24 mouse cellular contexts compared by ENCODE assay signal in the genomic region with DNA sequence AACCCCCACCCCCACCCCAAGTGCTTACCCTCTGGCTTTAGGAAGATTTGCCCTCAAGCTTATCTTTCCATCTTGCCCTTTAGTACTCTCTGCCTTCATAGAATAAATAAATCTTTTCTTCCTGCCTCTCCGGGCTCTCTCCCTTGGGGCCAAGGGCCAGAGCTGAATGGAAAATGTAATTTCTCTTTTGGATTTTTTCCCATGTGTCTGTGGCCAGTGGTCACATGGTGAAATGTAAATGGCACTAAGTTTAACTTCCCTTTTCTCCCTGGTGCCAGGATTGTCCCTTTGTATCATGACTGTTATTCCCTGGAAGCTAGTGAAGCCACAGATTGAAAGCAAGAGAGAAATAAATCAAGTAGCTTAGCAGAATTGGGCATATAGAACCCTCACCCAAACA.
A peak's percentile ranks its signal among the peaks of the same experiment; 100 is the strongest.
DNase-seq lines count a peak whose midpoint lies in the region; ATAC-seq and TF ChIP-seq lines count a peak whose summit lies in the region.
"Had no signal": no experiment of that assay in that cellular context is flagged by ENCODE, and none has a peak within 500 bp of the region (broad histone marks: within the 10 kb centered on the region; RNA-seq: fewer than 3 reads in every experiment).

No protein-coding gene starts in this region.

- peak; percentile 43; the same call in 1 of the 2 replicates for TF ChIP-seq EP300 in lung, postnatal 0 days (IDR thresholded peaks at IDR 0.05)

- TF ChIP-seq CTCF in lung, postnatal 0 days (IDR thresholded peaks at IDR 0.05), result no peak

- no peaks in the 10 kb centered on the region for H3K36me3 ChIP-seq in lung, postnatal 0 days (ENCODE audit: insufficient read depth, low read length)
- H3K36me3 ChIP-seq in embryonic facial prominence, embryonic 10.5 days (replicated peaks), result peaks cover 81% of the 10 kb centered on the region
- H3K36me3 ChIP-seq: heart, embryonic 10.5 days had no signal

- peak; percentile 46 for DNase-seq in lung, postnatal 0 days (ENCODE audit: low spot score)
- DNase-seq in lung, postnatal 4 days, result no peak
- peak; percentile 66 for DNase-seq in adipocyte (ENCODE audit: low spot score)
- DNase-seq in lung, postnatal 36 days, result peak; percentile 52
- no peak for DNase-seq in left cerebral cortex, postnatal 4 days
- DNase-seq in embryonic facial prominence, embryonic 10.5 days (ENCODE audit: low spot score), result no peak
- DNase-seq: adrenal gland, adult 8-10 months; adrenal gland, postnatal 36 days; B cell, adult 2 months; cerebellum, adult 11 months; cerebellum, adult 9-10 months; cerebellum, postnatal 25 days; gastrocnemius, postnatal 10 days; heart, adult 18-20 months; heart, postnatal 10 days; heart, postnatal 4 days had no signal

- H3K27ac ChIP-seq in lung, postnatal 0 days (ENCODE audit: low read length), result no peak overlapping the region
- no peak overlapping the region for H3K27ac ChIP-seq in embryonic facial prominence, embryonic 10.5 days (replicated peaks)
- H3K27ac ChIP-seq: embryonic facial prominence, embryonic 13.5 days; forebrain, embryonic 12.5 days; heart, embryonic 10.5 days; hindbrain, embryonic 12.5 days had no signal

- H3K4me3 ChIP-seq in lung, postnatal 0 days (ENCODE audit: low read depth, low read length), result no peak overlapping the region
- no peak overlapping the region for H3K4me3 ChIP-seq in embryonic facial prominence, embryonic 10.5 days
- H3K4me3 ChIP-seq: embryonic facial prominence, embryonic 13.5 days; forebrain, embryonic 12.5 days; heart, embryonic 10.5 days; hindbrain, embryonic 12.5 days had no signal

- 20% methylated on average over 1 of the region's 1 CpGs for WGBS in lung, postnatal 0 days
- 54% methylated on average over 1 of the region's 1 CpGs for WGBS in embryonic facial prominence, embryonic 10.5 days

- H3K4me1 ChIP-seq in lung, postnatal 0 days (ENCODE audit: insufficient read depth, low read depth, low read length), result no peaks in the 10 kb centered on the region; the same call in 1 of the 2 replicates
- H3K4me1 ChIP-seq in embryonic facial prominence, embryonic 10.5 days, result 0 out of 2 replicates have a peak, but pooled peaks cover 4% of the 10 kb centered on the region
- H3K4me1 ChIP-seq: embryonic facial prominence, embryonic 13.5 days; forebrain, embryonic 12.5 days; hindbrain, embryonic 12.5 days had no signal

- H3K27me3 ChIP-seq in lung, postnatal 0 days (replicated peaks; ENCODE audit: insufficient read depth, low read length), result no peaks in the 10 kb centered on the region
- H3K27me3 ChIP-seq in embryonic facial prominence, embryonic 10.5 days (replicated peaks; ENCODE audit: low read depth, poor library complexity, severe bottlenecking), result no peaks in the 10 kb centered on the region
- H3K27me3 ChIP-seq: embryonic facial prominence, embryonic 13.5 days; forebrain, embryonic 12.5 days; hindbrain, embryonic 12.5 days; Patski had no signal

- no peaks in the 10 kb centered on the region for H3K9me3 ChIP-seq in lung, postnatal 0 days (ENCODE audit: low read length)
- no peaks in the 10 kb centered on the region for H3K9me3 ChIP-seq in embryonic facial prominence, embryonic 10.5 days
- H3K9me3 ChIP-seq: embryonic facial prominence, embryonic 13.5 days; forebrain, embryonic 12.5 days; heart, embryonic 10.5 days; hindbrain, embryonic 12.5 days had no signal

- H3K4me2 ChIP-seq in lung, postnatal 0 days (replicated peaks; ENCODE audit: low read depth, low read length), result no peak overlapping the region
- H3K4me2 ChIP-seq: embryonic facial prominence, embryonic 13.5 days; forebrain, embryonic 12.5 days; hindbrain, embryonic 12.5 days had no signal

- no peak overlapping the region for H3K9ac ChIP-seq in lung, postnatal 0 days (replicated peaks; ENCODE audit: low read depth)
- H3K9ac ChIP-seq: embryonic facial prominence, embryonic 13.5 days; forebrain, embryonic 12.5 days; hindbrain, embryonic 12.5 days had no signal

- ATAC-seq in lung, postnatal 0 days, result peak; percentile 37; the same call in 1 of the 2 replicates
- ATAC-seq: activated CD4-positive, CD25-positive, alpha-beta regulatory T cell, adult 4 months; forebrain, embryonic 16.5 days; hindbrain, embryonic 16.5 days; Patski had no signal

- intact Hi-C loops in left cerebral cortex, postnatal 4 days (cut with DNase I), result no loop called here

Comparison
In these comparisons a context has a peak if more than half of its experiments do, and no peak if none do; other contexts are left out.
1. DNase-seq: peak in lung, postnatal 0 days (single experiment), adipocyte (single experiment) and lung, postnatal 36 days (single experiment); none in lung, postnatal 4 days (0 of 2), left cerebral cortex, postnatal 4 days (single experiment) and embryonic facial prominence, embryonic 10.5 days (single experiment).